Mouse (Mus musculus): ENCODE results near the gene Gm20388.

- TF ChIP-seq CTCF (IDR thresholded peaks at IDR 0.05; ENCODE audit: low read depth, low read length): no peak
- peak; percentile 20; the same call in 1 of the 2 replicates for TF ChIP-seq EP300 (IDR thresholded peaks at IDR 0.05; ENCODE audit: insufficient read depth, low read depth, low read length)
- TF ChIP-seq POLR2A (IDR thresholded peaks at IDR 0.05; ENCODE audit: insufficient read depth, low read length): no peak
Observed at GRCm38 (mm10) chr8:122423659-122424058, 2513.0 kb downstream of the Gm20388 start.

All from ES-Bruce4 (cell line).